Mouse (Mus musculus) liver, embryonic 14.5 days (tissue): Measurements from ENCODE around the gene Lrmda. TPM values are rescaled to one million over a fixed set of nuclear protein-coding genes. Genes with fewer than 3 reads are reported as not detected.

Experiments used
- ATAC-seq: fragments of 200-750 bp; cut with Nextera tagmentation; 2 replicates; pipeline ENCODE4 v1.8.0; 2017; ENCODE audit warnings: moderate number of reproducible peaks, mild to moderate bottlenecking, moderate library complexity; ENCODE audit not compliant: insufficient read depth
- DNase-seq, 3 experiments: peaks; one replicate each; pipeline ENCODE4 v3.0.0-alpha.2; 2012 to 2013; ENCODE audit warnings: low read depth in 3 of 3, low spot score in 3 of 3
- H3K27ac ChIP-seq: fragments of 300-500 bp; sonication (generic); 2 replicates; pipeline ENCODE4 v1.5.1; 2014; ENCODE audit warnings: moderate library complexity, mild to moderate bottlenecking, control low read depth, inconsistent platforms
- H3K27me3 ChIP-seq: fragments of 300-500 bp; sonication (generic); 2 replicates; pipeline ENCODE4 v1.6.1; 2014; ENCODE audit warnings: mild to moderate bottlenecking, low read length, moderate library complexity; ENCODE audit not compliant: control insufficient read depth, insufficient read depth
- H3K36me3 ChIP-seq: fragments of 300-500 bp; sonication (generic); replicated peaks from 2 replicates; pipeline ENCODE4 v1.6.1; 2014; ENCODE audit warnings: low read depth; ENCODE audit not compliant: control insufficient read depth, insufficient read depth
- H3K4me1 ChIP-seq, 2 experiments: fragments of 200-500 bp in 1 of 2; fragments of 300-500 bp in 1 of 2; sonication (generic) in 1 of 2; replicated peaks; 2 replicates each; pipeline ENCODE4 v1.6.1; 2012 to 2014; ENCODE audit warnings: antibody characterized with exemption in 1 of 2, inconsistent platforms in 1 of 2, low read length in 1 of 2; ENCODE audit not compliant: control insufficient read depth in 2 of 2, insufficient read depth in 2 of 2
- H3K4me2 ChIP-seq: fragments of 300-500 bp; sonication (generic); 2 replicates; pipeline ENCODE4 v1.6.1; 2014; ENCODE audit warnings: low read depth, mild to moderate bottlenecking, control low read depth, moderate library complexity
- H3K4me3 ChIP-seq, 2 experiments: fragments of 200-500 bp in 1 of 2; fragments of 300-500 bp in 1 of 2; sonication (generic) in 1 of 2; 2 replicates each; pipeline ENCODE4 v1.5.1; 2012 to 2014; ENCODE audit warnings: low read depth in 2 of 2, low read length in 2 of 2, mild to moderate bottlenecking in 2 of 2, control low read depth in 1 of 2, inconsistent platforms in 1 of 2, moderate library complexity in 1 of 2; ENCODE audit not compliant: insufficient read depth in 1 of 2
- H3K9ac ChIP-seq: fragments of 300-500 bp; sonication (generic); replicated peaks from 2 replicates; pipeline ENCODE4 v1.6.1; 2014; ENCODE audit warnings: mild to moderate bottlenecking, control low read depth, moderate library complexity
- H3K9me3 ChIP-seq: fragments of 300-500 bp; sonication (generic); 2 replicates; pipeline ENCODE4 v1.6.1; 2016; ENCODE audit warnings: low read length, mixed read lengths; ENCODE audit not compliant: control insufficient read depth
- CTCF ChIP-seq: IDR thresholded peaks from 2 replicates; pipeline ENCODE4 v1.5.1; 2016; ENCODE audit warnings: antibody characterized with exemption, low read depth, control low read depth
- EP300 ChIP-seq: IDR thresholded peaks from 2 replicates; pipeline ENCODE4 v1.6.1; 2016; ENCODE audit warnings: antibody characterized with exemption, low read depth
- WGBS: fragments of 180-500 bp; shearing (Covaris S2); extraction: QIAGEN DNeasy Blood & Tissue Kit; methylation state at CpG from one replicate; pipeline ENCODE4 v1.1.7; 2014; ENCODE audit not compliant: insufficient replicate concordance; 5-methylcytosine and 5-hydroxymethylcytosine counted together
- polyA plus RNA-seq, 2 experiments: library from polyadenylated mRNA; depleted of rRNA in 1 of 2; stranded (reverse) in 1 of 2; unstranded in 1 of 2; fragments of >200 nt; fragmentation: Nextera tagmentation in 1 of 2; extraction: Ambion mirVana in 1 of 2; gene quantifications; 2 replicates each; pipeline versions ENCODE4 v1.2.1 to v1.2.3; 2012 to 2014

The Lrmda gene
- polyA plus RNA-seq, 2 experiments: 0.18 to 0.22 TPM

DNA sequence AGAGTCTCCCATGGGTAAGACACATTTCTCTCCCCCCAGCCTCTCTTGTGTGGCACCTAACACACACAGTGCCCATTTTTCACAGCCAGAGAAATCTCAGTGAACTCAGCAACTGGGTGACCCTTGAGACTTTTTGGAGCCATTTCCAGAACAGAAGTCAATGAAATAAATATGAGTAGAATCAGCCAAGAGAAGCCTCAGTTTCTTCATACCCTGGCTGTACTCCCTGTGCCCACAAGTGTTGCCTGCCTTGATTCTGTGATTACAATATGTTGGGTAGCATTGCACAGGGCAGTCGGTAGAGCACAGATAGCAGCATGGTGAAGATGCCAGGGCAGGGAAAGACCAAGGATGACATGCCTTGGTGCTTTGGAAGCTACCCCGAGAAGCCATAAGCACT is 69.1 kb downstream of the Lrmda start:
- no peak for TF ChIP-seq CTCF
- no peak for TF ChIP-seq EP300
- no peak overlapping the region for H3K27ac ChIP-seq
- DNase-seq (no peak), ATAC-seq (no peak)
- no peak overlapping the region for H3K4me2 ChIP-seq
- no peak overlapping the region for H3K9ac ChIP-seq
- no peak overlapping the region for H3K4me3 ChIP-seq
- WGBS: 69% methylated on average over 2 of the region's 2 CpGs
- H3K4me1 ChIP-seq: no peaks in the 10 kb centered on the region
- H3K9me3 ChIP-seq: no peaks in the 10 kb centered on the region
- H3K36me3 ChIP-seq: no peaks in the 10 kb centered on the region
- no peaks in the 10 kb centered on the region for H3K27me3 ChIP-seq

DNA sequence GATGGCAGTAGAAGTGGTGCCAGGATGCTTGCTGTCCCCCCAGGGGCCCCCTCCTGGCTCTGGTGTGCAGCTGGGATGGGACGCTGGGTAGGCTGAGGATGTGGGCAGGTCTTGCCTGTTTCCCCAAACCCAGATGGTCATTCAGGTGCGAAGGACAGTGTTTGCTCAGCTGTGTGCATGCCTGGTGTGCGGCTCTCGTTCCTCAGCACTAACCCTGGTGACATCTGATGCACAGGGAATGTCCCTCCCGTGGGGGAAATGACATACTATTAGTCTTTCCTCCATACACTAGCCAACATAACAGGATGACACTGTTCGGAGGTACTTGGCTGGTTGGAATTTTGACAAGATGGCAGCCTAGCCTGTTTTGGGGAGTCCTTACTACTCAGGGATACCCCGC is 69.8 kb downstream of the Lrmda start:
- DNase-seq (no peak), ATAC-seq (no peak)
- Histone ChIP-seq H3K27me3 (no peaks in the 10 kb centered on the region), H3K9me3 (no peaks in the 10 kb centered on the region), H3K4me3 (no peak overlapping the region), H3K27ac (no peak overlapping the region), H3K4me2 (no peak overlapping the region), H3K4me1 (no peaks in the 10 kb centered on the region), H3K36me3 (no peaks in the 10 kb centered on the region), H3K9ac (no peak overlapping the region)
- no peak for TF ChIP-seq CTCF
- no peak for TF ChIP-seq EP300
- 64% methylated on average over 7 of the region's 7 CpGs for WGBS

- H3K4me1 ChIP-seq: no peaks in the 10 kb centered on the region
- H3K36me3 ChIP-seq: no peaks in the 10 kb centered on the region
- H3K27me3 ChIP-seq: no peaks in the 10 kb centered on the region
- H3K9me3 ChIP-seq: no peaks in the 10 kb centered on the region
- ATAC-seq (no peak), DNase-seq (no peak)
- TF ChIP-seq CTCF (no peak), EP300 (no peak)
- H3K27ac ChIP-seq: no peak overlapping the region
- H3K4me3 ChIP-seq: no peak overlapping the region
- H3K9ac ChIP-seq: no peak overlapping the region
- no peak overlapping the region for H3K4me2 ChIP-seq
- WGBS: 68% methylated on average over 8 of the region's 8 CpGs
Observed at GRCm38 (mm10) chr14:22089866-22090470, 70.5 kb downstream of the Lrmda start.

DNA sequence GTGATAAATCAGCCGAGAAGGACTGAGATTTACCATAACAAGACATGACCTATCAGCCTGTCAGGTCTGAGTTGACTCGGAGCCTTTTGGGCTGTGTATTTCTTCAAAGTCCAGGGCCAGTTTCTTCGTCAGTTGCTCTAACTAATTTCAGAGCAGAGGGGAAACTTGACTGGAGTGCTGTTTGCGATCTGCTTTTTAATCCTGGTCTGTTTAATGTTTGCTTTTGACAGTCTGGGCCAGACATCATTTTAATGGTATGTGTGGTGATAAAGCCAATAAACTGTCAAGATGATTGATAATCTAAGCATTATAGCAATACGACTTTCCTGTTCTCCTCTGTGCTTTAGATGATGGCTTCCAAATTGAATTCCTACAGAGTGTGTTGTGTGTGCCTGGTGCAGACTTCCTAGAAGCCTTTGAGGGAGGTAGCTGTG is 71.3 kb downstream of the Lrmda start:
- Histone ChIP-seq H3K36me3 (no peaks in the 10 kb centered on the region), H3K27me3 (no peaks in the 10 kb centered on the region), H3K4me3 (no peak overlapping the region), H3K4me2 (no peak overlapping the region), H3K9me3 (no peaks in the 10 kb centered on the region), H3K27ac (no peak overlapping the region), H3K4me1 (no peaks in the 10 kb centered on the region), H3K9ac (no peak overlapping the region)
- ATAC-seq: no peak
- 48% methylated on average over 5 of the region's 5 CpGs for WGBS
- no peak for TF ChIP-seq EP300
- TF ChIP-seq CTCF: no peak
- no peak for DNase-seq

DNA sequence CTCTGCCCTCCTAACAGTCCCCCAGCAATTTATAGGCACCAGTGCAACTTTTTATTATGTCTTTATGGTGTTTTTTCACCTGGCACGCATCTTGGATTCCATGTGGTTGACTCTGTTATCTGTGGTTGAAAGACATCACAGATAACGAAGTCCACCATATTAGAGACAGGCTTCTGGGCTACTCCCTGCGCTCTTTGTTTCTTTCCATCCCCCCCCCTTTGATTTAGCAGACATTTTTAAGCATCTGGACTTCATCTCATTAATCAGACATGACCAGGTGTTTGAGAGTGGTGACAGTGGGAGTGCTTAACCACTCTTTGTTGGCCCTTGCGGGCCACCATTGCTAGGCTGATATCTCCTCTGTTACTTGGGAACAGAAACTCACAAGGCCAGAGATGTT is 71.8 kb downstream of the Lrmda start:
- Histone ChIP-seq H3K9me3 (no peaks in the 10 kb centered on the region), H3K4me1 (no peaks in the 10 kb centered on the region), H3K27ac (no peak overlapping the region), H3K4me2 (no peak overlapping the region), H3K36me3 (no peaks in the 10 kb centered on the region), H3K4me3 (no peak overlapping the region), H3K9ac (no peak overlapping the region), H3K27me3 (no peaks in the 10 kb centered on the region)
- TF ChIP-seq CTCF (no peak), EP300 (no peak)
- DNase-seq: no peak
- WGBS: 39% methylated on average over 4 of the region's 4 CpGs
- ATAC-seq: no peak
